Mouse (Mus musculus): ENCODE measurements around the gene Eno2. TPM values are rescaled to one million over a fixed set of nuclear protein-coding genes. Genes with fewer than 3 reads are reported as not detected.

The Eno2 gene
- polyA plus RNA-seq (2021; fragmentation: Nextera tagmentation) = 524 and 939 TPM in 2 replicates
- long read RNA-seq, experiment 1, transcript Eno2-210 (4 exons, 632 nt) = minor isoform, 20 of 1,173 reads
- long read RNA-seq, experiment 1, transcript Eno2-202 (10 exons, 2,386 nt) = minor isoform, 18 of 1,173 reads
- long read RNA-seq, experiment 1, transcript Eno2-209 (3 exons, 898 nt) = minor isoform, 64 of 1,173 reads
- long read RNA-seq, experiment 1, transcript Eno2-201 (12 exons, 2,795 nt) = major isoform, 642 of 1,173 reads
- long read RNA-seq, experiment 1, partial matches to known transcripts = 186 of 1,173 reads
- long read RNA-seq, experiment 1, other reads (novel, unspliced or antisense) = 242 of 1,173 reads
- long read RNA-seq, experiment 2, transcript Eno2-209 (3 exons, 898 nt) = minor isoform, 25 of 295 reads
- long read RNA-seq, experiment 2, transcript Eno2-201 (12 exons, 2,795 nt) = major isoform, 85 of 295 reads
- long read RNA-seq, experiment 2, transcript Eno2-210 (4 exons, 632 nt) = minor isoform, 13 of 295 reads
- long read RNA-seq, experiment 2, partial matches to known transcripts = 28 of 295 reads
- long read RNA-seq, experiment 2, other reads (novel, unspliced or antisense) = 141 of 295 reads

DNA sequence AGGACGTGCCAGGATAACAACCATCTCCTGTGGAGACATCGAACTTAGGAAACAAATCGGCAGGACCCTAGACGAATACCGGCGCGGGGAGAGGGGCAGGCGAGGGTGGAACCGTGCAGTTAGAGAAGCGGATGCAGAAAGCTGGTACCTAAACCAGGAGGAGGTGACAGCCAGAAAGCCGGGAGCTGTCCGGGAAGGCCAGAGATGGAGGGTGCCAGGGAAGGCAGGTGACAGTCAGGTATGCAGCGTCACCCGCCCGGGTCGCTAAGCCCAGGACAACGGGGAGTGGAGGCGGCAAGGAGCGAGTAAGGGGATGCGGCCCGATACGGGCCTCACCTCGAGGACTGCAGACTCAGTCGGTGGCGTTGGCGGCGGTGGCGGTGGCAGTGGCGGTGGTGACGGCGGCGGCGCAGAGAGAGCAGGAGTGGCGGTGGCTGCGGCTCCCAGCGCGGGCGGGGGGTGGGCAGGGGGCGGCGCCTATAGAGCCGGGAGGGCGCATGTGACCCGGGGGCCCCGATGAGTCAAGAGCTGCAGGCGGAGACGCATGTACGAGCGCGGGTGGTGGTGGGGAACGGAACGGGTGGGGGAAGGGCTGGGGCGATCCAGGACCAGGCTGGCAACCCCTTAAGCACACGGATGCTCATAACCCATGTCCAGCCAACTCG is at the start of gene Eno2:
Gene Eno2 (minus strand): TSS at position 573 of the 665 bp plus-strand sequence.

GRCm38 (mm10) chr6:124813933-124814332 is 44.5 kb upstream of the Eno2 start, which contains the start of gene Tpi1:
Gene Tpi1, minus strand, starts transcription at chr6:124814296.

GRCm38 (mm10) chr6:124808358-124809012 is 39.0 kb upstream of the Eno2 start, which contains the start of gene Spsb2:
Gene Spsb2, plus strand, starts transcription at chr6:124808661.

DNA sequence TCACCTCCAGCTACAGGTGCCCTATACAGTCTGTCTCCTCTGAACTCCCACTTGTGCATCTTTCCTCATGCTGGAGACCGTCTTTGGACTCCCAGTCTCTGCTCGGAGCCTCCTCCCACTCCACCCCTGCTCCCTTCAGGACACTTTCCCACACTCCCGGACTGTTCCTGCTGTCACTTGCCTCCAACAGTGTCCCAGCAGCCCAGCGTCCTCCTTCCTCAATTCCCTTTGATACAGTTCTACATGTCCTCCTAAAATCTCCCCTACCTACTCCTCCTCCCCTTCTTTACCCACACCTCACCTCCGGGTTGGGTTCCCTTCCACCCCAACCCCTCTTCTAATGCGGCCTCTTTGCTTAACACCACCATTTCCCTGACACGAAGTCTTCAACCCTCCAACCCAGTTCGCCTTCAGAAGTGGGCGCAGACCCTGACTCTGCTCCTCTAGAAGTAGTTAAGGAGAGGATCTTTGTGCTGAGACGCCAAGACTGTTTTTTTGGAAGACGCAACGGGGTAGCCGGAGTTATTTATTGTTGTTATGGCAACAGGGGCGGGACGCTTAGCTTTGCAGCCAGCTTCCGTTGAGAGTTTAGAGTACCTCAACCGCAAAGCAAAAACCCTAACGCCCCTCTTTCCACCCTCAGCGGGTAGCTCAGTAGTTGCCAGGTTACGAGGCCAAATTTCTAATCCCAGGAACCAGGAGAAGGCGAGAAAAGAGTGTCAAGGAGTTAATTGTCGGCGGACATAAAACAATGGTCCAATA is 9.9 kb upstream of the Eno2 start, which contains the start of gene Lrrc23:
Gene Lrrc23 (minus strand): TSS at position 506 of the 762 bp plus-strand sequence.

DNA sequence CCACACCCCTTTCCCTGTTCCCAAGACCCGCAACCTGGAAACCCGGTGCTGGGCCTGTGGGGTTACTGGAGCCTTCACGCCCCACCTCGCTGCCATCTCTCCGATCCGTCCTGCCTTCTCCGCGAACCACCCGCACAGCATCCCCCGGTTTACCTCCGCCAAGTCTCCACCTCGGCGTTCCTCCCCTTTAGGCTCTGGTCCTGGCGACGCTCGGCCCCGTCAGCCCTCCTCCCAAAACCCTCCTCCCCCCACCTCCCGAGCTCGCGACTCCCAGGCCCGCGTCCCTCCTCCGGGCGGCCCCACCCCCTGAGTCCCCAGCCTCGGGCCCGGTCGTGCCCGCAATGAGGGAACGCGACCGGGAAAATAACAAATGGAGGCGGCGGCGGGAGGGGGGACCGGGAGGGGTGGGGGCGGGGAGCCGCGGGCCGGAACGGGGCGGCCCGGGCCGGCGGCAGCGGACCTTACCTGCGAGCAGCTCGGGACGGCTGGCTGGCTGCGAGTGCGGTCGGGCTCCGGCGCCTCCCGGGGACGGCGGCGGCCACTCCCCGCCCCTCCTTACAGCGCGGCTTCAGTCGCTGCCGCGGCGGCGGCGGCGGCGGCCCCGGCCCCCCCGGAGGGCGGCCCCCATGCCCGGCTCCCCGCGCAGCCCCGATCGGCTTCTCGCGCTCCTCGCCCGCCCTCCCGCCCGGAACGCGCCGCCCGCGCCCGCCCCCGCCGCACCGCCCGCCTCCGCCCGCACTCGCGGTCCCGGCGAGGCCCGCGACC is 13.5 kb downstream of the Eno2 start, which contains the start of the genes Gm45234 and Atn1:
Gene Gm45234 (minus strand): TSS at position 191 of the 765 bp plus-strand sequence.
Gene Atn1 (minus strand): TSS at position 694 of the 765 bp plus-strand sequence.

GRCm38 (mm10) chr6:124740888-124741761 is 28.3 kb downstream of the Eno2 start, which contains the start of gene Grcc10:
Gene Grcc10, minus strand, starts transcription at chr6:124741374.

GRCm38 (mm10) chr6:124738511-124739023 is 30.9 kb downstream of the Eno2 start, which contains the start of gene Ptpn6:
Gene Ptpn6, minus strand, starts transcription at chr6:124738714.

GRCm38 (mm10) chr6:124711824-124712782 is 57.4 kb downstream of the Eno2 start, which contains the start of the genes Emg1 and Phb2:
Gene Emg1, minus strand, starts transcription at chr6:124712178.
Gene Phb2, plus strand, starts transcription at chr6:124712336.

Other genes starting within 250 kb of the Eno2 start
- 0.43 and 0.45 TPM in 2 replicates for gene C1s1, start 227.3 kb downstream of the Eno2 start, polyA plus RNA-seq (2021; fragmentation: Nextera tagmentation)
- gene C1rb, start 199.4 kb downstream of the Eno2 start, polyA plus RNA-seq (2021; fragmentation: Nextera tagmentation) = not detected in 2 replicates
- gene C1s2, start 133.6 kb downstream of the Eno2 start, polyA plus RNA-seq (2021; fragmentation: Nextera tagmentation) = not detected in 2 replicates
- gene Lpcat3, start 106.6 kb downstream of the Eno2 start, polyA plus RNA-seq (2021; fragmentation: Nextera tagmentation) = 14.8 and 15.8 TPM in 2 replicates
- gene Emg1, start 57.5 kb downstream of the Eno2 start, polyA plus RNA-seq (2021; fragmentation: Nextera tagmentation) = 81.8 and 92.0 TPM in 2 replicates
- gene Phb2, start 57.3 kb downstream of the Eno2 start, polyA plus RNA-seq (2021; fragmentation: Nextera tagmentation) = 143 and 147 TPM in 2 replicates
- 3.5 and 5.4 TPM in 2 replicates for gene Ptpn6, start 31.0 kb downstream of the Eno2 start, polyA plus RNA-seq (2021; fragmentation: Nextera tagmentation)
- gene Grcc10, start 28.3 kb downstream of the Eno2 start, polyA plus RNA-seq (2021; fragmentation: Nextera tagmentation) = 1,134 and 1,230 TPM in 2 replicates
- not detected in 2 replicates for gene Gm45234, start 13.7 kb downstream of the Eno2 start, polyA plus RNA-seq (2021; fragmentation: Nextera tagmentation)
- gene Atn1, start 13.1 kb downstream of the Eno2 start, polyA plus RNA-seq (2021; fragmentation: Nextera tagmentation) = 12.8 and 30.3 TPM in 2 replicates
- gene Lrrc23, start 10.1 kb upstream of the Eno2 start, polyA plus RNA-seq (2021; fragmentation: Nextera tagmentation) = 0.85 and 2.2 TPM in 2 replicates
- gene Spsb2, start 39.0 kb upstream of the Eno2 start, polyA plus RNA-seq (2021; fragmentation: Nextera tagmentation) = 3.9 and 5.0 TPM in 2 replicates
- 1,295 and 1,347 TPM in 2 replicates for gene Tpi1, start 44.6 kb upstream of the Eno2 start, polyA plus RNA-seq (2021; fragmentation: Nextera tagmentation)
- gene Usp5, start 59.8 kb upstream of the Eno2 start, polyA plus RNA-seq (2021; fragmentation: Nextera tagmentation) = 82.3 and 115 TPM in 2 replicates
- gene Cdca3, start 59.9 kb upstream of the Eno2 start, polyA plus RNA-seq (2021; fragmentation: Nextera tagmentation) = 0.65 and 0.78 TPM in 2 replicates
- gene Gnb3, start 70.6 kb upstream of the Eno2 start, polyA plus RNA-seq (2021; fragmentation: Nextera tagmentation) = not detected in 2 replicates
- gene P3h3, start 88.1 kb upstream of the Eno2 start, polyA plus RNA-seq (2021; fragmentation: Nextera tagmentation) = 0.99 and 5.6 TPM in 2 replicates
- gene Gpr162, start 94.3 kb upstream of the Eno2 start, polyA plus RNA-seq (2021; fragmentation: Nextera tagmentation) = 0.87 and 14.7 TPM in 2 replicates
- gene Cd4, start 118.5 kb upstream of the Eno2 start, polyA plus RNA-seq (2021; fragmentation: Nextera tagmentation) = 5.7 and 6.2 TPM in 2 replicates
- gene Lag3, start 142.0 kb upstream of the Eno2 start, polyA plus RNA-seq (2021; fragmentation: Nextera tagmentation) = 7.3 and 8.8 TPM in 2 replicates
- 367 and 833 TPM in 2 replicates for gene Ptms, start 150.4 kb upstream of the Eno2 start, polyA plus RNA-seq (2021; fragmentation: Nextera tagmentation)
- 569 and 770 TPM in 2 replicates for gene Mlf2, start 161.7 kb upstream of the Eno2 start, polyA plus RNA-seq (2021; fragmentation: Nextera tagmentation)
- 254 TPM in 2 replicates for gene Cops7a, start 195.9 kb upstream of the Eno2 start, polyA plus RNA-seq (2021; fragmentation: Nextera tagmentation)
- 42.6 and 156 TPM in 2 replicates for gene Pianp, start 227.0 kb upstream of the Eno2 start, polyA plus RNA-seq (2021; fragmentation: Nextera tagmentation)
- 4.7 and 11.8 TPM in 2 replicates for gene Zfp384, start 239.5 kb upstream of the Eno2 start, polyA plus RNA-seq (2021; fragmentation: Nextera tagmentation)